Mouse (Mus musculus): ENCODE data around the gene 9530068E07Rik. TPM values are rescaled to one million over a fixed set of nuclear protein-coding genes. Genes with fewer than 3 reads are reported as not detected.

9530068E07Rik gene
- polyA plus RNA-seq, 1 experiment: 88.1 TPM

- no peak for TF ChIP-seq POLR2A (IDR thresholded peaks at IDR 0.05; ENCODE audit: borderline replicate concordance, insufficient read depth, low read length)
- H3K27me3 ChIP-seq (ENCODE audit: control insufficient read depth, insufficient read depth, low read length): no peaks in the 10 kb centered on the region
- no peak overlapping the region for H3K4me3 ChIP-seq (replicated peaks; ENCODE audit: insufficient read depth, low read depth, low read length)
- H3K4me1 ChIP-seq (ENCODE audit: control insufficient read depth, insufficient read depth, low read length): no peaks in the 10 kb centered on the region
- 66% methylated on average over 8 of the region's 8 CpGs for WGBS
- no peak overlapping the region for H3K27ac ChIP-seq (ENCODE audit: insufficient read depth, low read length)
- no peak for DNase-seq
Observed at GRCm38 (mm10) chr11:52433076-52433796, 37.0 kb downstream of the 9530068E07Rik start.

- 55% methylated on average over 2 of the region's 2 CpGs for WGBS
- H3K27me3 ChIP-seq (ENCODE audit: control insufficient read depth, insufficient read depth, low read length): no peaks in the 10 kb centered on the region
- no peaks in the 10 kb centered on the region for H3K4me1 ChIP-seq (ENCODE audit: control insufficient read depth, insufficient read depth, low read length)
- no peak for TF ChIP-seq CTCF (IDR thresholded peaks at IDR 0.05; ENCODE audit: borderline replicate concordance, insufficient read depth, low read depth, low read length)
- TF ChIP-seq POLR2A (IDR thresholded peaks at IDR 0.05; ENCODE audit: borderline replicate concordance, insufficient read depth, low read length): no peak
- DNase-seq: no peak
- H3K27ac ChIP-seq (ENCODE audit: insufficient read depth, low read length): no peak overlapping the region
- H3K4me3 ChIP-seq (replicated peaks; ENCODE audit: insufficient read depth, low read depth, low read length): no peak overlapping the region
Observed at GRCm38 (mm10) chr11:52433797-52434195, 37.6 kb downstream of the 9530068E07Rik start.

- no peak for DNase-seq
- no peak for TF ChIP-seq CTCF (IDR thresholded peaks at IDR 0.05; ENCODE audit: borderline replicate concordance, insufficient read depth, low read depth, low read length)
- no peak for TF ChIP-seq POLR2A (IDR thresholded peaks at IDR 0.05; ENCODE audit: borderline replicate concordance, insufficient read depth, low read length)
- Histone ChIP-seq H3K27ac (ENCODE audit: insufficient read depth, low read length) (no peak overlapping the region), H3K4me1 (ENCODE audit: control insufficient read depth, insufficient read depth, low read length) (no peaks in the 10 kb centered on the region), H3K4me3 (replicated peaks; ENCODE audit: insufficient read depth, low read depth, low read length) (no peak overlapping the region), H3K27me3 (ENCODE audit: control insufficient read depth, insufficient read depth, low read length) (no peaks in the 10 kb centered on the region)
- 91% methylated on average over 5 of the region's 5 CpGs for WGBS
Observed at GRCm38 (mm10) chr11:52435466-52435865, 39.2 kb downstream of the 9530068E07Rik start.

- no peaks in the 10 kb centered on the region for H3K4me1 ChIP-seq (ENCODE audit: control insufficient read depth, insufficient read depth, low read length)
- H3K27me3 ChIP-seq (ENCODE audit: control insufficient read depth, insufficient read depth, low read length): no peaks in the 10 kb centered on the region
- H3K27ac ChIP-seq (ENCODE audit: insufficient read depth, low read length): no peak overlapping the region
- no peak for TF ChIP-seq POLR2A (IDR thresholded peaks at IDR 0.05; ENCODE audit: borderline replicate concordance, insufficient read depth, low read length)
- no peak for TF ChIP-seq CTCF (IDR thresholded peaks at IDR 0.05; ENCODE audit: borderline replicate concordance, insufficient read depth, low read depth, low read length)
- no peak overlapping the region for H3K4me3 ChIP-seq (replicated peaks; ENCODE audit: insufficient read depth, low read depth, low read length)
- WGBS: 23% methylated on average over 10 of the region's 10 CpGs
- DNase-seq: no peak
Observed at GRCm38 (mm10) chr11:52437123-52437522, 40.9 kb downstream of the 9530068E07Rik start.

GRCm38 (mm10) chr11:52441096-52441495 lies 44.9 kb downstream of the 9530068E07Rik start:
- WGBS: 8% methylated on average over 2 of the region's 2 CpGs
- no peaks in the 10 kb centered on the region for H3K27me3 ChIP-seq (ENCODE audit: control insufficient read depth, insufficient read depth, low read length)
- TF ChIP-seq POLR2A (IDR thresholded peaks at IDR 0.05; ENCODE audit: borderline replicate concordance, insufficient read depth, low read length) (no peak), CTCF (IDR thresholded peaks at IDR 0.05; ENCODE audit: borderline replicate concordance, insufficient read depth, low read depth, low read length) (no peak)
- no peak overlapping the region for H3K4me3 ChIP-seq (replicated peaks; ENCODE audit: insufficient read depth, low read depth, low read length)
- no peak for DNase-seq
- H3K27ac ChIP-seq (ENCODE audit: insufficient read depth, low read length): no peak overlapping the region
- no peaks in the 10 kb centered on the region for H3K4me1 ChIP-seq (ENCODE audit: control insufficient read depth, insufficient read depth, low read length)

GRCm38 (mm10) chr11:52447242-52447641 lies 51.0 kb downstream of the 9530068E07Rik start:
- no peaks in the 10 kb centered on the region for H3K27me3 ChIP-seq (ENCODE audit: control insufficient read depth, insufficient read depth, low read length)
- DNase-seq: peak; percentile 26 to 58
- H3K4me3 ChIP-seq (replicated peaks; ENCODE audit: insufficient read depth, low read depth, low read length): no peak overlapping the region
- H3K27ac ChIP-seq (ENCODE audit: insufficient read depth, low read length): no peak overlapping the region
- H3K4me1 ChIP-seq (ENCODE audit: control insufficient read depth, insufficient read depth, low read length): no peaks in the 10 kb centered on the region
- no peak for TF ChIP-seq POLR2A (IDR thresholded peaks at IDR 0.05; ENCODE audit: borderline replicate concordance, insufficient read depth, low read length)
- TF ChIP-seq CTCF (IDR thresholded peaks at IDR 0.05; ENCODE audit: borderline replicate concordance, insufficient read depth, low read depth, low read length): no peak
- 6% methylated on average over 4 of the region's 4 CpGs for WGBS

GRCm38 (mm10) chr11:52449004-52449403 lies 52.8 kb downstream of the 9530068E07Rik start:
- no peak for DNase-seq
- Histone ChIP-seq H3K4me3 (replicated peaks; ENCODE audit: insufficient read depth, low read depth, low read length) (no peak overlapping the region), H3K27me3 (ENCODE audit: control insufficient read depth, insufficient read depth, low read length) (no peaks in the 10 kb centered on the region), H3K27ac (ENCODE audit: insufficient read depth, low read length) (no peak overlapping the region), H3K4me1 (ENCODE audit: control insufficient read depth, insufficient read depth, low read length) (no peaks in the 10 kb centered on the region)
- TF ChIP-seq CTCF (IDR thresholded peaks at IDR 0.05; ENCODE audit: borderline replicate concordance, insufficient read depth, low read depth, low read length) (no peak), POLR2A (IDR thresholded peaks at IDR 0.05; ENCODE audit: borderline replicate concordance, insufficient read depth, low read length) (no peak)
- 76% methylated on average over 3 of the region's 3 CpGs for WGBS

- Histone ChIP-seq H3K27ac (ENCODE audit: insufficient read depth, low read length) (no peak overlapping the region), H3K27me3 (ENCODE audit: control insufficient read depth, insufficient read depth, low read length) (no peaks in the 10 kb centered on the region; the same call in 1 of the 2 replicates), H3K4me3 (replicated peaks; ENCODE audit: insufficient read depth, low read depth, low read length) (no peak overlapping the region), H3K4me1 (ENCODE audit: control insufficient read depth, insufficient read depth, low read length) (peaks cover 6% of the 10 kb centered on the region)
- DNase-seq: no peak
- no peak for TF ChIP-seq POLR2A (IDR thresholded peaks at IDR 0.05; ENCODE audit: borderline replicate concordance, insufficient read depth, low read length)
- no peak for TF ChIP-seq CTCF (IDR thresholded peaks at IDR 0.05; ENCODE audit: borderline replicate concordance, insufficient read depth, low read depth, low read length)
- 91% methylated on average over 5 of the region's 5 CpGs for WGBS
Observed at GRCm38 (mm10) chr11:52458281-52458680, 62.1 kb downstream of the 9530068E07Rik start.

Other genes with a start within 250 kb of the 9530068E07Rik start
- not detected in 2 replicates for gene Olfr1371, start 182.4 kb upstream of the 9530068E07Rik start, polyA plus RNA-seq (2012; rRNA removed)
- 298 and 324 TPM in 2 replicates for gene Skp1a, start 164.4 kb upstream of the 9530068E07Rik start, polyA plus RNA-seq (2012; rRNA removed)
- gene Tcf7, start 113.4 kb upstream of the 9530068E07Rik start, polyA plus RNA-seq (2012; rRNA removed): 3.4 and 3.6 TPM in 2 replicates
- gene Vdac1, start 35.6 kb upstream of the 9530068E07Rik start, polyA plus RNA-seq (2012; rRNA removed): 364 and 394 TPM in 2 replicates

Data from cerebellum, adult 2 months (tissue).